Comparison of ENCODE assay signal across 8 mouse cellular contexts in the genomic region with DNA sequence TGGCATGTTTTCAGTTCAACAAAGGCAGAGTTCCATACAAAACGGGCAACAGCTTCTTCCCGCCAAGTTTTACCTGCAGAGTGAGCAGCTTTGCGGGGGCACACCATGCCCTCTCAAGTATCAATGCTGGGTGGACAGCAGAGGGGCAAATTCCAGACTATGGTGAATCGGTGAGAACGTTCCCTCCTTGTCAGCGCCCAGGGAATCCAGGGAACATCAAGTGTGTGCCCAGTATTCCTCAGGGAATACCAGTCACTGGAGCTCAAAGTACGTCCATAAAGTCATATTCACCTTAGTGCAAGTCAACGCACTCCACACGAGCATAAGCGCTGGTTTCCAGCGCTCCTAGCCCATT. TPM values are rescaled to one million over a fixed set of nuclear protein-coding genes. Genes with fewer than 3 reads are reported as not detected.
DNase-seq lines count a peak whose midpoint lies in the region; ATAC-seq lines count a peak whose summit lies in the region.

No protein-coding gene starts in this region.

- no peaks in the 10 kb centered on the region for H3K9me3 ChIP-seq in liver, embryonic 11.5 days (ENCODE audit: control insufficient read depth, low read length)
- H3K9me3 ChIP-seq in forebrain, embryonic 14.5 days (replicated peaks; ENCODE audit: control insufficient read depth, low read length), result no peaks in the 10 kb centered on the region
- no peaks in the 10 kb centered on the region for H3K9me3 ChIP-seq in limb, embryonic 11.5 days (ENCODE audit: control insufficient read depth, low read length)
- no peaks in the 10 kb centered on the region for H3K9me3 ChIP-seq in neural tube, embryonic 15.5 days (replicated peaks)

- peak overlapping the region; percentile 67; the same call in 1 of the 2 replicates for H3K4me3 ChIP-seq in liver, embryonic 11.5 days (ENCODE audit: low read depth, low read length)
- H3K4me3 ChIP-seq in forebrain, embryonic 14.5 days (ENCODE audit: low read depth, low read length), result peak overlapping the region; percentile 70
- peak overlapping the region; percentile 70 for H3K4me3 ChIP-seq in limb, embryonic 11.5 days (ENCODE audit: low read depth, low read length)
- H3K4me3 ChIP-seq in neural tube, embryonic 15.5 days (replicated peaks), result peak overlapping the region; percentile 65

- intact Hi-C loops in left cerebral cortex, postnatal 4 days (cut with DNase I), result no loop called here

- H3K4me1 ChIP-seq in liver, embryonic 11.5 days (replicated peaks; ENCODE audit: control insufficient read depth, insufficient read depth, low read length), result peaks cover 5% of the 10 kb centered on the region; the same call in 1 of the 2 replicates
- H3K4me1 ChIP-seq in forebrain, embryonic 14.5 days (ENCODE audit: control insufficient read depth, insufficient read depth, low read length), result peaks cover 14% of the 10 kb centered on the region
- 0 out of 2 replicates have a peak, but pooled peaks cover 3% of the 10 kb centered on the region for H3K4me1 ChIP-seq in limb, embryonic 11.5 days (ENCODE audit: control insufficient read depth, insufficient read depth, low read length)
- H3K4me1 ChIP-seq in neural tube, embryonic 15.5 days, result peaks cover 34% of the 10 kb centered on the region

- peak overlapping the region; percentile 86; the same call in 1 of the 2 replicates for H3K4me2 ChIP-seq in liver, embryonic 11.5 days
- H3K4me2 ChIP-seq in forebrain, embryonic 14.5 days (ENCODE audit: low read length), result peak overlapping the region; percentile 95
- H3K4me2 ChIP-seq in limb, embryonic 11.5 days (ENCODE audit: low read depth, severe bottlenecking), result peak overlapping the region; percentile 90
- peak overlapping the region; percentile 93 for H3K4me2 ChIP-seq in neural tube, embryonic 15.5 days

- 59% methylated on average over 11 of the region's 11 CpGs for WGBS in liver, embryonic 11.5 days
- WGBS in forebrain, embryonic 14.5 days, result 52% methylated on average over 11 of the region's 11 CpGs
- 57% methylated on average over 11 of the region's 11 CpGs for WGBS in limb, embryonic 11.5 days
- 57% methylated on average over 11 of the region's 11 CpGs for WGBS in neural tube, embryonic 15.5 days

- no peak overlapping the region for H3K9ac ChIP-seq in liver, embryonic 11.5 days (ENCODE audit: low read depth, low read length)
- H3K9ac ChIP-seq in forebrain, embryonic 14.5 days (ENCODE audit: low read length), result peak overlapping the region; percentile 86; the same call in 1 of the 2 replicates
- H3K9ac ChIP-seq in limb, embryonic 11.5 days (ENCODE audit: low read length), result no peak overlapping the region
- peak overlapping the region; percentile 73 for H3K9ac ChIP-seq in neural tube, embryonic 15.5 days (replicated peaks)

- no peak for DNase-seq in liver, embryonic 11.5 days (ENCODE audit: low spot score)
- DNase-seq in liver, result no peak
- no peak for DNase-seq in forebrain, embryonic 14.5 days (ENCODE audit: low spot score)
- DNase-seq in limb, embryonic 11.5 days (ENCODE audit: low spot score), result no peak
- DNase-seq in left cerebral cortex, postnatal 4 days, result no peak
- no peak for DNase-seq in left cerebral cortex, adult 18-20 months (ENCODE audit: low spot score in 2 of 2)
- DNase-seq in B cell, adult 2 months, result no peak

- no peak overlapping the region for H3K27ac ChIP-seq in liver, embryonic 11.5 days (ENCODE audit: low read depth, low read length)
- no peak overlapping the region for H3K27ac ChIP-seq in forebrain, embryonic 14.5 days (ENCODE audit: low read depth, low read length)
- H3K27ac ChIP-seq in limb, embryonic 11.5 days (replicated peaks; ENCODE audit: low read depth, low read length), result no peak overlapping the region
- no peak overlapping the region for H3K27ac ChIP-seq in neural tube, embryonic 15.5 days (replicated peaks)

- H3K27me3 ChIP-seq in liver, embryonic 11.5 days (replicated peaks; ENCODE audit: control insufficient read depth, insufficient read depth, low read length), result peaks cover 23% of the 10 kb centered on the region
- no peaks in the 10 kb centered on the region for H3K27me3 ChIP-seq in forebrain, embryonic 14.5 days (replicated peaks; ENCODE audit: control insufficient read depth, insufficient read depth, low read length)
- no peaks in the 10 kb centered on the region for H3K27me3 ChIP-seq in limb, embryonic 11.5 days (ENCODE audit: control insufficient read depth, insufficient read depth, low read length)
- H3K27me3 ChIP-seq in neural tube, embryonic 15.5 days (replicated peaks), result no peaks in the 10 kb centered on the region

- H3K36me3 ChIP-seq in liver, embryonic 11.5 days (ENCODE audit: control insufficient read depth, insufficient read depth, low read length), result no peaks in the 10 kb centered on the region
- H3K36me3 ChIP-seq in forebrain, embryonic 14.5 days (ENCODE audit: control insufficient read depth, insufficient read depth, low read length), result no peaks in the 10 kb centered on the region
- no peaks in the 10 kb centered on the region for H3K36me3 ChIP-seq in limb, embryonic 11.5 days (ENCODE audit: control insufficient read depth, insufficient read depth, low read length)
- H3K36me3 ChIP-seq in neural tube, embryonic 15.5 days, result no peaks in the 10 kb centered on the region

- ATAC-seq in liver, embryonic 11.5 days (replicated peaks; ENCODE audit: low FRiP score), result no peak
- no peak for ATAC-seq in forebrain, embryonic 14.5 days
- ATAC-seq in limb, embryonic 11.5 days (ENCODE audit: insufficient number of reproducible peaks, low FRiP score, low TSS enrichment, low read depth), result no peak
- ATAC-seq in neural tube, embryonic 15.5 days (ENCODE audit: low FRiP score), result no peak

RNA-seq across cellular contexts. Expression of gene Carmil1, which starts 1.2 kb away (rescaled TPM):
- polyA plus RNA-seq in liver, embryonic 11.5 days (2014; fragmentation: Nextera tagmentation; extraction: Ambion mirVana), result 18.6 and 20.1 TPM in 2 replicates
- 14.5 and 24.8 TPM in 2 replicates for polyA plus RNA-seq in forebrain, embryonic 14.5 days (2014; fragmentation: Nextera tagmentation; extraction: Ambion mirVana)
- 29.4 and 32.0 TPM in 2 replicates for polyA plus RNA-seq in limb, embryonic 11.5 days (2014; fragmentation: Nextera tagmentation; extraction: Ambion mirVana)
- 37.6 and 39.9 TPM in 2 replicates for polyA plus RNA-seq in neural tube, embryonic 15.5 days (2015; fragmentation: Nextera tagmentation; extraction: Ambion mirVana)
- total RNA-seq in left cerebral cortex, postnatal 4 days (2021), result 10 to 100 TPM; 57.9 to 82.4 TPM
- 10 to 100 TPM; 29.1 to 29.2 TPM for total RNA-seq in left cerebral cortex, adult 18-20 months (2021)

RNA-seq across cellular contexts. Expression of gene Cmah, which starts 47.8 kb away (rescaled TPM):
- polyA plus RNA-seq in liver, embryonic 11.5 days (2014; fragmentation: Nextera tagmentation; extraction: Ambion mirVana), result 3.2 and 4.3 TPM in 2 replicates
- polyA plus RNA-seq in forebrain, embryonic 14.5 days (2014; fragmentation: Nextera tagmentation; extraction: Ambion mirVana), result 0.20 and 0.23 TPM in 2 replicates
- 0.13 and 0.20 TPM in 2 replicates for polyA plus RNA-seq in limb, embryonic 11.5 days (2014; fragmentation: Nextera tagmentation; extraction: Ambion mirVana)
- polyA plus RNA-seq in neural tube, embryonic 15.5 days (2015; fragmentation: Nextera tagmentation; extraction: Ambion mirVana), result 0.22 and 1.7 TPM in 2 replicates
- total RNA-seq in left cerebral cortex, postnatal 4 days (2021), result under 1 TPM; 0.40 to 0.58 TPM
- total RNA-seq in left cerebral cortex, adult 18-20 months (2021), result 1 to 10 TPM in 1 of 2 experiments, under 1 TPM in 1; 0.58 to 1.2 TPM

Comparison
In these comparisons a context has a peak if more than half of its experiments do, and no peak if none do; other contexts are left out.
1. H3K9ac ChIP-seq: peak in forebrain, embryonic 14.5 days (single experiment) and neural tube, embryonic 15.5 days (single experiment); none in liver, embryonic 11.5 days (single experiment) and limb, embryonic 11.5 days (single experiment).
2. Peak in every context shown above with its lines, with median percentiles within 50 percentile points of each other: H3K4me2 ChIP-seq and H3K4me3 ChIP-seq.